Mouse (Mus musculus): ENCODE results near the gene Josd1. TPM values are rescaled to one million over a fixed set of nuclear protein-coding genes. Genes with fewer than 3 reads are reported as not detected.

Josd1 gene
- polyA plus RNA-seq, 1 experiment from 2014 or later, result 16.1 TPM

GRCm38 (mm10) chr15:79688268-79688956 is 693 bp upstream of the Josd1 start:
- Histone ChIP-seq H3K4me1 (replicated peaks; ENCODE audit: control insufficient read depth, insufficient read depth, low read length) (peaks cover 57% of the 10 kb centered on the region), H3K27me3 (ENCODE audit: control insufficient read depth, insufficient read depth, low read length) (no peaks in the 10 kb centered on the region), H3K27ac (peak overlapping the region; percentile 91), H3K9ac (peak overlapping the region; percentile 94), H3K4me2 (replicated peaks) (peak overlapping the region; percentile 94), H3K4me3 (replicated peaks; ENCODE audit: low read length) (peak overlapping the region; percentile 91), H3K36me3 (replicated peaks; ENCODE audit: control insufficient read depth, insufficient read depth) (no peaks in the 10 kb centered on the region), H3K9me3 (ENCODE audit: control insufficient read depth, low read length) (no peaks in the 10 kb centered on the region)
- DNase-seq (ENCODE audit: low spot score), result no peak
- ATAC-seq (ENCODE audit: low FRiP score), result no peak
- WGBS, result 7% methylated on average over 8 of the region's 8 CpGs

GRCm38 (mm10) chr15:79687175-79687574 is 544 bp downstream of the Josd1 start:
- Histone ChIP-seq H3K27me3 (ENCODE audit: control insufficient read depth, insufficient read depth, low read length) (no peaks in the 10 kb centered on the region), H3K9me3 (ENCODE audit: control insufficient read depth, low read length) (no peaks in the 10 kb centered on the region), H3K4me3 (replicated peaks; ENCODE audit: low read length) (peak overlapping the region; percentile 91), H3K4me2 (replicated peaks) (peak overlapping the region; percentile 94), H3K4me1 (replicated peaks; ENCODE audit: control insufficient read depth, insufficient read depth, low read length) (peaks cover 56% of the 10 kb centered on the region), H3K9ac (peak overlapping the region; percentile 94), H3K36me3 (replicated peaks; ENCODE audit: control insufficient read depth, insufficient read depth) (no peaks in the 10 kb centered on the region), H3K27ac (peak overlapping the region; percentile 91)
- DNase-seq (ENCODE audit: low spot score) (peak; percentile 39), ATAC-seq (ENCODE audit: low FRiP score) (no peak)
- under 1% methylated on average over 32 of the region's 33 CpGs for WGBS

- Histone ChIP-seq H3K4me3 (replicated peaks; ENCODE audit: low read length) (peak overlapping the region; percentile 91), H3K4me1 (replicated peaks; ENCODE audit: control insufficient read depth, insufficient read depth, low read length) (peaks cover 50% of the 10 kb centered on the region), H3K9me3 (ENCODE audit: control insufficient read depth, low read length) (no peaks in the 10 kb centered on the region), H3K27ac (no peak overlapping the region), H3K27me3 (ENCODE audit: control insufficient read depth, insufficient read depth, low read length) (no peaks in the 10 kb centered on the region), H3K9ac (peak overlapping the region; percentile 94), H3K4me2 (replicated peaks) (peak overlapping the region; percentile 94), H3K36me3 (replicated peaks; ENCODE audit: control insufficient read depth, insufficient read depth) (no peaks in the 10 kb centered on the region)
- no peak for ATAC-seq (ENCODE audit: low FRiP score)
- 17% methylated on average over 15 of the region's 15 CpGs for WGBS
- DNase-seq (ENCODE audit: low spot score), result no peak
Measured at GRCm38 (mm10) chr15:79686046-79686869, 1.5 kb downstream of the Josd1 start.

GRCm38 (mm10) chr15:79685141-79685641 is 2.5 kb downstream of the Josd1 start:
- Histone ChIP-seq H3K9ac (peak overlapping the region; percentile 94), H3K4me3 (replicated peaks; ENCODE audit: low read length) (peak overlapping the region; percentile 91), H3K4me1 (replicated peaks; ENCODE audit: control insufficient read depth, insufficient read depth, low read length) (peaks cover 50% of the 10 kb centered on the region), H3K9me3 (ENCODE audit: control insufficient read depth, low read length) (no peaks in the 10 kb centered on the region), H3K4me2 (replicated peaks) (peak overlapping the region; percentile 94), H3K36me3 (replicated peaks; ENCODE audit: control insufficient read depth, insufficient read depth) (no peaks in the 10 kb centered on the region), H3K27me3 (ENCODE audit: control insufficient read depth, insufficient read depth, low read length) (no peaks in the 10 kb centered on the region), H3K27ac (no peak overlapping the region)
- DNase-seq (ENCODE audit: low spot score) (no peak), ATAC-seq (ENCODE audit: low FRiP score) (no peak)
- WGBS, result 52% methylated on average over 6 of the region's 6 CpGs

GRCm38 (mm10) chr15:79684616-79685015 is 3.1 kb downstream of the Josd1 start:
- no peak overlapping the region for H3K27ac ChIP-seq
- no peaks in the 10 kb centered on the region for H3K36me3 ChIP-seq (replicated peaks; ENCODE audit: control insufficient read depth, insufficient read depth)
- H3K9ac ChIP-seq, result peak overlapping the region; percentile 94
- H3K4me1 ChIP-seq (replicated peaks; ENCODE audit: control insufficient read depth, insufficient read depth, low read length), result peaks cover 50% of the 10 kb centered on the region
- DNase-seq (ENCODE audit: low spot score), result no peak
- H3K4me3 ChIP-seq (replicated peaks; ENCODE audit: low read length), result peak overlapping the region; percentile 91
- no peak for ATAC-seq (ENCODE audit: low FRiP score)
- no peaks in the 10 kb centered on the region for H3K27me3 ChIP-seq (ENCODE audit: control insufficient read depth, insufficient read depth, low read length)
- no peaks in the 10 kb centered on the region for H3K9me3 ChIP-seq (ENCODE audit: control insufficient read depth, low read length)
- 83% methylated on average over 6 of the region's 6 CpGs for WGBS
- H3K4me2 ChIP-seq (replicated peaks), result peak overlapping the region; percentile 94

- no peak for DNase-seq (ENCODE audit: low spot score)
- whole genome bisulfite sequencing, result 79% methylated on average over 19 of the region's 19 CpGs
- H3K9ac ChIP-seq, result peak overlapping the region; percentile 94; the same call in 1 of the 2 replicates
- peak overlapping the region; percentile 91; the same call in 1 of the 2 replicates for H3K4me3 ChIP-seq (replicated peaks; ENCODE audit: low read length)
- H3K9me3 ChIP-seq (ENCODE audit: control insufficient read depth, low read length), result no peaks in the 10 kb centered on the region
- H3K4me2 ChIP-seq (replicated peaks), result peak overlapping the region; percentile 94
- no peaks in the 10 kb centered on the region for H3K27me3 ChIP-seq (ENCODE audit: control insufficient read depth, insufficient read depth, low read length)
- H3K4me1 ChIP-seq (replicated peaks; ENCODE audit: control insufficient read depth, insufficient read depth, low read length), result peaks cover 50% of the 10 kb centered on the region
- no peaks in the 10 kb centered on the region for H3K36me3 ChIP-seq (replicated peaks; ENCODE audit: control insufficient read depth, insufficient read depth)
- no peak for ATAC-seq (ENCODE audit: low FRiP score)
- H3K27ac ChIP-seq, result no peak overlapping the region
Measured at GRCm38 (mm10) chr15:79683707-79684465, 3.8 kb downstream of the Josd1 start.

GRCm38 (mm10) chr15:79683146-79683545 is 4.6 kb downstream of the Josd1 start:
- H3K4me1 ChIP-seq (replicated peaks; ENCODE audit: control insufficient read depth, insufficient read depth, low read length), result peaks cover 45% of the 10 kb centered on the region
- H3K27me3 ChIP-seq (ENCODE audit: control insufficient read depth, insufficient read depth, low read length), result no peaks in the 10 kb centered on the region
- ATAC-seq (ENCODE audit: low FRiP score) (no peak), DNase-seq (ENCODE audit: low spot score) (no peak)
- WGBS, result 94% methylated on average over 6 of the region's 6 CpGs
- no peak overlapping the region for H3K4me3 ChIP-seq (replicated peaks; ENCODE audit: low read length)
- 0 out of 2 replicates have a peak overlapping the region, but pooled peaks have one; percentile 94 for H3K4me2 ChIP-seq (replicated peaks)
- H3K9ac ChIP-seq, result no peak overlapping the region
- H3K27ac ChIP-seq, result no peak overlapping the region
- H3K9me3 ChIP-seq (ENCODE audit: control insufficient read depth, low read length), result no peaks in the 10 kb centered on the region
- no peaks in the 10 kb centered on the region for H3K36me3 ChIP-seq (replicated peaks; ENCODE audit: control insufficient read depth, insufficient read depth)

GRCm38 (mm10) chr15:79681973-79682372 is 5.7 kb downstream of the Josd1 start:
- Histone ChIP-seq H3K27ac (no peak overlapping the region), H3K4me3 (replicated peaks; ENCODE audit: low read length) (no peak overlapping the region), H3K4me1 (replicated peaks; ENCODE audit: control insufficient read depth, insufficient read depth, low read length) (peaks cover 45% of the 10 kb centered on the region), H3K27me3 (ENCODE audit: control insufficient read depth, insufficient read depth, low read length) (no peaks in the 10 kb centered on the region), H3K9ac (no peak overlapping the region), H3K4me2 (replicated peaks) (no peak overlapping the region), H3K9me3 (ENCODE audit: control insufficient read depth, low read length) (no peaks in the 10 kb centered on the region), H3K36me3 (replicated peaks; ENCODE audit: control insufficient read depth, insufficient read depth) (peaks cover 3% of the 10 kb centered on the region; the same call in 1 of the 2 replicates)
- WGBS, result 83% methylated on average over 4 of the region's 4 CpGs
- DNase-seq (ENCODE audit: low spot score), result no peak
- no peak for ATAC-seq (ENCODE audit: low FRiP score)

All from hindbrain, embryonic 14.5 days (tissue).